Comparison of ENCODE assay signal across 8 mouse cellular contexts in the genomic region with DNA sequence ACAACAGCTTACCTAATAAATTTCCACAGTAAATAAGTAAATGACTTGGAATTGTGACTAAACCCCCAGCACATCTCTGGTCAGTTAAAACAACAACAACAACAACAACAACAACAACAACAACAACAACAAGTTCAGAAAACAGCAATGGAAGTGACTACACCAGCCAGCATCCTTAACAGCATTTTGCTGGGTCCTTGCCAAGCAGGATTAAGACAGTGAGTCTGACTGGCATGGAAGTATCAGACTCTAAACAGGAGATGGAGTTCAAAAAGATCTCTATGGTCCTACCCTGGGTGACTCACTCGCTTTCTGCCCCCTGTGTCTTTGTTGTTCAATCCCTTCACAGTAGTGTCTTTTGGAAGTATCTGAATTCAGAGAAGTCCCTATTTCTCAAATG.
"Had no signal": no experiment of that assay in that cellular context is flagged by ENCODE, and none has a peak within 500 bp of the region (broad histone marks: within the 10 kb centered on the region; RNA-seq: fewer than 3 reads in every experiment).

No protein-coding gene starts in this region.

- DNase-seq: kidney, adult 2 months; kidney, postnatal 25 days; layer of hippocampus, adult 9-11 months; liver, postnatal 0 days; lung, embryonic 14.5 days; right cerebral cortex, postnatal 25 days; spleen, adult 18-20 months; thymus, postnatal 25 days had no signal
